Mouse (Mus musculus): ENCODE data around the gene Ocel1. TPM values are rescaled to one million over a fixed set of nuclear protein-coding genes. Genes with fewer than 3 reads are reported as not detected.

Gene Ocel1
- polyA plus RNA-seq, 1 experiment from 2014 or later, result 4.0 TPM

- under 1% methylated on average over 80 of the region's 80 CpGs for WGBS
- Histone ChIP-seq H3K4me3 (peak overlapping the region; percentile 71), H3K4me1 (peaks cover 64% of the 10 kb centered on the region), H3K36me3 (replicated peaks) (peaks cover 20% of the 10 kb centered on the region), H3K9me3 (no peaks in the 10 kb centered on the region; the same call in 1 of the 2 replicates), H3K27ac (peak overlapping the region; percentile 98), H3K27me3 (ENCODE audit: poor library complexity, severe bottlenecking) (peaks cover 12% of the 10 kb centered on the region)
- DNase-seq (ENCODE audit: extremely low spot score, low spot score), result peak; percentile 82
These were observed 11.2 kb downstream of the Ocel1 start for GRCm38 (mm10) chr8:71381971-71382961.

- Histone ChIP-seq H3K36me3 (replicated peaks) (peaks cover 9% of the 10 kb centered on the region), H3K27me3 (ENCODE audit: poor library complexity, severe bottlenecking) (peaks cover under 1% of the 10 kb centered on the region), H3K9me3 (no peaks in the 10 kb centered on the region), H3K4me1 (peaks cover 57% of the 10 kb centered on the region), H3K4me3 (peak overlapping the region; percentile 71), H3K27ac (peak overlapping the region; percentile 98)
- no peak for DNase-seq (ENCODE audit: extremely low spot score, low spot score)
- 13% methylated on average over 12 of the region's 12 CpGs for WGBS
These were observed 12.3 kb downstream of the Ocel1 start for GRCm38 (mm10) chr8:71383396-71383795.

- Histone ChIP-seq H3K4me3 (peak overlapping the region; percentile 71; the same call in 1 of the 2 replicates), H3K36me3 (replicated peaks) (peaks cover 4% of the 10 kb centered on the region), H3K27ac (peak overlapping the region; percentile 98), H3K4me1 (peaks cover 52% of the 10 kb centered on the region), H3K27me3 (ENCODE audit: poor library complexity, severe bottlenecking) (no peaks in the 10 kb centered on the region), H3K9me3 (no peaks in the 10 kb centered on the region)
- WGBS, result 52% methylated on average over 3 of the region's 3 CpGs
- no peak for DNase-seq (ENCODE audit: extremely low spot score, low spot score)
These were observed 12.8 kb downstream of the Ocel1 start for GRCm38 (mm10) chr8:71383860-71384259.

GRCm38 (mm10) chr8:71385212-71385835, 14.2 kb downstream of the Ocel1 start:
- Histone ChIP-seq H3K4me1 (peaks cover 37% of the 10 kb centered on the region), H3K27me3 (ENCODE audit: poor library complexity, severe bottlenecking) (no peaks in the 10 kb centered on the region), H3K27ac (peak overlapping the region; percentile 48), H3K9me3 (no peaks in the 10 kb centered on the region), H3K36me3 (replicated peaks) (no peaks in the 10 kb centered on the region), H3K4me3 (peak overlapping the region; percentile 6; the same call in 1 of the 2 replicates)
- DNase-seq (ENCODE audit: extremely low spot score, low spot score), result no peak
- 76% methylated on average over 12 of the region's 12 CpGs for WGBS

GRCm38 (mm10) chr8:71388267-71388666, 17.2 kb downstream of the Ocel1 start:
- Histone ChIP-seq H3K27me3 (ENCODE audit: poor library complexity, severe bottlenecking) (no peaks in the 10 kb centered on the region), H3K27ac (no peak overlapping the region), H3K4me3 (no peak overlapping the region), H3K9me3 (no peaks in the 10 kb centered on the region), H3K36me3 (replicated peaks) (no peaks in the 10 kb centered on the region), H3K4me1 (peaks cover 24% of the 10 kb centered on the region)
- DNase-seq (ENCODE audit: extremely low spot score, low spot score), result no peak
- 78% methylated on average over 1 of the region's 1 CpGs for WGBS

GRCm38 (mm10) chr8:71391696-71392095, 20.6 kb downstream of the Ocel1 start:
- H3K27me3 ChIP-seq (ENCODE audit: poor library complexity, severe bottlenecking), result no peaks in the 10 kb centered on the region
- H3K4me1 ChIP-seq, result peaks cover 18% of the 10 kb centered on the region
- H3K9me3 ChIP-seq, result no peaks in the 10 kb centered on the region
- 86% methylated on average over 2 of the region's 2 CpGs for WGBS
- H3K36me3 ChIP-seq (replicated peaks), result no peaks in the 10 kb centered on the region
- DNase-seq (ENCODE audit: extremely low spot score, low spot score), result no peak
- no peak overlapping the region for H3K4me3 ChIP-seq
- no peak overlapping the region for H3K27ac ChIP-seq

- Histone ChIP-seq H3K27ac (no peak overlapping the region), H3K4me3 (no peak overlapping the region), H3K27me3 (ENCODE audit: poor library complexity, severe bottlenecking) (no peaks in the 10 kb centered on the region), H3K9me3 (no peaks in the 10 kb centered on the region), H3K36me3 (replicated peaks) (no peaks in the 10 kb centered on the region), H3K4me1 (peaks cover 22% of the 10 kb centered on the region)
- 77% methylated on average over 5 of the region's 5 CpGs for WGBS
- no peak for DNase-seq (ENCODE audit: extremely low spot score, low spot score)
These were observed 21.3 kb downstream of the Ocel1 start for GRCm38 (mm10) chr8:71392391-71392790.

- peaks cover 27% of the 10 kb centered on the region for H3K4me1 ChIP-seq
- 13% methylated on average over 3 of the region's 3 CpGs for WGBS
- peak overlapping the region; percentile 27 for H3K4me3 ChIP-seq
- DNase-seq (ENCODE audit: extremely low spot score, low spot score), result no peak
- H3K9me3 ChIP-seq, result no peaks in the 10 kb centered on the region
- 0 out of 2 replicates have a peak overlapping the region, but pooled peaks have one; percentile 20 for H3K27ac ChIP-seq
- H3K27me3 ChIP-seq (ENCODE audit: poor library complexity, severe bottlenecking), result no peaks in the 10 kb centered on the region
- no peaks in the 10 kb centered on the region for H3K36me3 ChIP-seq (replicated peaks)
These were observed 21.8 kb downstream of the Ocel1 start for GRCm38 (mm10) chr8:71392871-71393270.

- 88% methylated on average over 7 of the region's 7 CpGs for WGBS
- peaks cover 14% of the 10 kb centered on the region for H3K36me3 ChIP-seq (replicated peaks)
These were observed 23.4 kb downstream of the Ocel1 start for GRCm38 (mm10) chr8:71394481-71394880.

GRCm38 (mm10) chr8:71395071-71395470, 24.0 kb downstream of the Ocel1 start:
- H3K9me3 ChIP-seq, result no peaks in the 10 kb centered on the region
- DNase-seq (ENCODE audit: extremely low spot score, low spot score), result no peak
- H3K4me1 ChIP-seq, result peaks cover 27% of the 10 kb centered on the region
- peak overlapping the region; percentile 54; the same call in 1 of the 2 replicates for H3K27ac ChIP-seq
- no peak overlapping the region; the same call in 1 of the 2 replicates for H3K4me3 ChIP-seq
- no peaks in the 10 kb centered on the region for H3K27me3 ChIP-seq (ENCODE audit: poor library complexity, severe bottlenecking)
- 89% methylated on average over 10 of the region's 10 CpGs for WGBS
- H3K36me3 ChIP-seq (replicated peaks), result peaks cover 20% of the 10 kb centered on the region

More at GRCm38 (mm10) chr8:71394481-71394880, 23.4 kb downstream of the Ocel1 start:
- Histone ChIP-seq H3K4me3 (peak overlapping the region; percentile 15), H3K27ac (peak overlapping the region; percentile 54; the same call in 1 of the 2 replicates), H3K27me3 (ENCODE audit: poor library complexity, severe bottlenecking) (no peaks in the 10 kb centered on the region), H3K4me1 (peaks cover 27% of the 10 kb centered on the region), H3K9me3 (no peaks in the 10 kb centered on the region)
- no peak for DNase-seq (ENCODE audit: extremely low spot score, low spot score)

GRCm38 (mm10) chr8:71395629-71396028, 24.5 kb downstream of the Ocel1 start, which contains the start of gene Ushbp1:
Gene Ushbp1, minus strand, starts transcription at chr8:71395802.
- Histone ChIP-seq H3K4me3 (peak within 1 kb of the TSS; percentile 79), H3K9me3 (no peaks in the 10 kb centered on the region), H3K36me3 (replicated peaks) (peaks cover 25% of the 10 kb centered on the region), H3K4me1 (peaks cover 27% of the 10 kb centered on the region), H3K27ac (peak within 1 kb of the TSS; percentile 87), H3K27me3 (ENCODE audit: poor library complexity, severe bottlenecking) (no peaks in the 10 kb centered on the region)
- WGBS, result 84% methylated on average over 9 of the region's 9 CpGs
- no peak for DNase-seq (ENCODE audit: extremely low spot score, low spot score)

GRCm38 (mm10) chr8:71396639-71397305, 25.7 kb downstream of the Ocel1 start, which contains the start of gene Babam1:
Gene Babam1, plus strand, starts transcription at chr8:71396861.
- H3K4me3 ChIP-seq, result peak within 1 kb of the TSS; percentile 79
- DNase-seq (ENCODE audit: extremely low spot score, low spot score), result peak; percentile 93
- H3K4me1 ChIP-seq, result peaks cover 27% of the 10 kb centered on the region
- H3K27ac ChIP-seq, result peak within 1 kb of the TSS; percentile 87
- H3K27me3 ChIP-seq (ENCODE audit: poor library complexity, severe bottlenecking), result no peaks in the 10 kb centered on the region
- WGBS, result 1% methylated on average over 34 of the region's 34 CpGs
- no peaks in the 10 kb centered on the region for H3K9me3 ChIP-seq
- H3K36me3 ChIP-seq (replicated peaks), result peaks cover 33% of the 10 kb centered on the region
